Mouse (Mus musculus) neural tube, embryonic 14.5 days (tissue): ENCODE data around the gene Dnajb12. TPM values are rescaled to one million over a fixed set of nuclear protein-coding genes. Genes with fewer than 3 reads are reported as not detected.

ENCODE experiments used
- ATAC-seq: fragments of 200-750 bp; cut with Nextera tagmentation; 2 replicates; pipeline ENCODE4 v1.8.0; 2017; ENCODE audit warnings: low read depth, mild to moderate bottlenecking, moderate TSS enrichment, moderate library complexity
- H3K27ac ChIP-seq: fragments of 300-500 bp; sonication (generic); 2 replicates; pipeline ENCODE4 v1.5.1; 2014; ENCODE audit warnings: low read depth, mild to moderate bottlenecking, control low read depth, low read length, moderate library complexity, mixed read lengths
- H3K27me3 ChIP-seq: fragments of 300-500 bp; sonication (generic); 2 replicates; pipeline ENCODE4 v1.6.1; 2014; ENCODE audit warnings: low read length; ENCODE audit not compliant: control insufficient read depth, insufficient read depth
- H3K36me3 ChIP-seq: fragments of 300-500 bp; sonication (generic); 2 replicates; pipeline ENCODE4 v1.6.1; 2014; ENCODE audit warnings: low read length, mixed read lengths; ENCODE audit not compliant: control insufficient read depth, insufficient read depth
- H3K4me1 ChIP-seq: fragments of 300-500 bp; sonication (generic); 2 replicates; pipeline ENCODE4 v1.6.1; 2014; ENCODE audit warnings: low read length; ENCODE audit not compliant: control insufficient read depth, insufficient read depth
- H3K4me2 ChIP-seq: fragments of 300-500 bp; sonication (generic); 2 replicates; pipeline ENCODE4 v1.6.1; 2014; ENCODE audit warnings: mild to moderate bottlenecking, low read depth, low read length, control low read depth
- H3K4me3 ChIP-seq: fragments of 300-500 bp; sonication (generic); 2 replicates; pipeline ENCODE4 v1.5.1; 2014; ENCODE audit warnings: low read depth, low read length, control low read depth, mixed read lengths
- H3K9ac ChIP-seq: fragments of 300-500 bp; sonication (generic); replicated peaks from 2 replicates; pipeline ENCODE4 v1.6.1; 2014; ENCODE audit warnings: low read depth, mild to moderate bottlenecking, control low read depth, low read length, mixed read lengths
- H3K9me3 ChIP-seq: fragments of 300-500 bp; sonication (generic); 2 replicates; pipeline ENCODE4 v1.6.1; 2016; ENCODE audit warnings: low read length; ENCODE audit not compliant: control insufficient read depth
- WGBS: fragments of 180-500 bp; shearing (Covaris S2); extraction: QIAGEN DNeasy Blood & Tissue Kit; methylation state at CpG from one replicate; pipeline ENCODE4 v1.1.7; 2014; 5-methylcytosine and 5-hydroxymethylcytosine counted together
- polyA plus RNA-seq: library from polyadenylated mRNA; unstranded; fragments of >200 nt; fragmentation: Nextera tagmentation; extraction: Ambion mirVana; gene quantifications from 2 replicates; pipeline ENCODE4 v1.2.1, GENCODE M21; 2014

Dnajb12 gene
- polyA plus RNA-seq, 1 experiment from 2014 or later: 23.0 TPM

DNA sequence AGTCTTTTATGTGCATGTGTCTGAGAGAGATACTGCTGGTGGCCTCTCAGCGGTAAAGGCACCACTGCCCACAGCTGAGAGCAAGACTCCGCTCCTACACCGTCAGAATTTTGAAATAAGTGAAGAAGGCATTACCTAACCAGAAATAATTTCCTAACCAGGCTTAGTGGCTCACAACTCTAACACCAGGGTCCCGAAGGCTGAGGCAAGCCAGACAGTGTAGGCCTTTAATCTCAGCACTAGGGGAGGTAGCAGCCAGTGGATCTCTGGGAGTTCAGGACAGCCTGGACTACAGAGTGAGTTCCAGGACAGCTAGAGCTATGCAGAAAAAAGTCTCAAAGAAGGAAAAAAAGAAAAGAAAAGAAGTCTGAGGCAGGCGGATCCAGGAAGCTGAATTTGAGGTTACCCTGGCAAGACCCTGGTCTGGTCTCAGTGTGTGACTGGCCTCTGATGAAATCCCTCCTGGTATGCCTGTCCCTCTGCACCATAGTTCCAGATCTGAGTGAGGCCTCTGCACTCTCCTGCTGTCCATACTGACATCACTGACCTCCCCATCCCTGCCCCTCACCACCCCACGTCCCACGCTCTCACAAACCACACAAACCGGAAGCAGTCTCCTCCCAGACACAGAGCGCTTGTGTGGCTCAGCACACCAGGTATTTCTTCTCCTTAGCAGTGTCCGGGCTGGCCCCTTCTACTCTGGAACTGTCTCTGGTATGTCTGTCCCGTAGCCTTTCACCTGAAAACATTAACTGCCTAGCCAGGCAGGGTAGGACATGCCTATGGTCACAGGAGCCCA, 31.1 kb upstream of the Dnajb12 start:
- no peak for ATAC-seq
- Histone ChIP-seq H3K9me3 (no peaks in the 10 kb centered on the region), H3K36me3 (no peaks in the 10 kb centered on the region), H3K4me2 (no peak overlapping the region), H3K4me3 (no peak overlapping the region), H3K27ac (no peak overlapping the region), H3K9ac (no peak overlapping the region), H3K4me1 (peaks cover 2% of the 10 kb centered on the region; the same call in 1 of the 2 replicates), H3K27me3 (no peaks in the 10 kb centered on the region)
- WGBS: 84% methylated on average over 11 of the region's 11 CpGs

- Histone ChIP-seq H3K4me2 (no peak overlapping the region), H3K4me1 (0 out of 2 replicates have a peak, but pooled peaks cover 2% of the 10 kb centered on the region), H3K36me3 (no peaks in the 10 kb centered on the region), H3K9me3 (no peaks in the 10 kb centered on the region), H3K9ac (no peak overlapping the region), H3K4me3 (no peak overlapping the region), H3K27ac (no peak overlapping the region), H3K27me3 (no peaks in the 10 kb centered on the region)
- 75% methylated on average over 9 of the region's 9 CpGs for WGBS
- no peak for ATAC-seq
These were observed 30.4 kb upstream of the Dnajb12 start for GRCm38 (mm10) chr10:59848953-59849352.

- no peak for ATAC-seq
- H3K4me3 ChIP-seq: no peak overlapping the region
- no peaks in the 10 kb centered on the region for H3K9me3 ChIP-seq
These were observed 30.0 kb upstream of the Dnajb12 start for GRCm38 (mm10) chr10:59849371-59849770.

GRCm38 (mm10) chr10:59857157-59857556, 22.2 kb upstream of the Dnajb12 start:
- WGBS: 71% methylated on average over 5 of the region's 5 CpGs
- H3K9ac ChIP-seq: no peak overlapping the region
- no peaks in the 10 kb centered on the region for H3K4me1 ChIP-seq
- H3K36me3 ChIP-seq: no peaks in the 10 kb centered on the region
- no peak for ATAC-seq
- no peak overlapping the region for H3K4me2 ChIP-seq
- no peak overlapping the region for H3K4me3 ChIP-seq
- no peaks in the 10 kb centered on the region for H3K9me3 ChIP-seq
- no peak overlapping the region for H3K27ac ChIP-seq
- no peaks in the 10 kb centered on the region for H3K27me3 ChIP-seq

More at GRCm38 (mm10) chr10:59849371-59849770, 30.0 kb upstream of the Dnajb12 start:
- Histone ChIP-seq H3K4me2 (no peak overlapping the region), H3K27me3 (no peaks in the 10 kb centered on the region), H3K27ac (no peak overlapping the region), H3K4me1 (0 out of 2 replicates have a peak, but pooled peaks cover 2% of the 10 kb centered on the region), H3K9ac (no peak overlapping the region), H3K36me3 (no peaks in the 10 kb centered on the region)
- 82% methylated on average over 7 of the region's 7 CpGs for WGBS

DNA sequence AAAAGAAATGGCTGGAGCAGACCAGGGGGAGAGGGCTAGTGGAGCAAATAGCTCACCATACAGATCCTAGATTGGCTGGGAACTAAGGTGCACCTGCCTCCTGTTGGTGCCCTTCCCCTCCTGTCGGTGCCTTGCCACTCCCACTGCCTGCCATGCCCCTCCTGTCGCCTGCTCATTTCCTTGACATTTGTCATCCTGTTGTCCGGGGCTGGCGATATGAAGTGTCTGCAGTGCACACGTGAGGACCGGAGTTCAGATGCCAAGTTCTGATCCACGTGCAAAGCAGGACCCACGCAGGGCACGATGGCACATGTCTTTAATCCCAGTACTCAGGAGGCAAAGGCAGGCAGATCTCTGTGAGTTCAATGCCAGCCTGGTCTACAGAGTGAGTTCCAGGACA, 18.7 kb upstream of the Dnajb12 start:
- Histone ChIP-seq H3K9ac (no peak overlapping the region), H3K4me2 (no peak overlapping the region), H3K36me3 (no peaks in the 10 kb centered on the region), H3K4me1 (peaks cover 3% of the 10 kb centered on the region; the same call in 1 of the 2 replicates), H3K9me3 (no peaks in the 10 kb centered on the region), H3K27ac (no peak overlapping the region), H3K4me3 (no peak overlapping the region), H3K27me3 (no peaks in the 10 kb centered on the region)
- 74% methylated on average over 9 of the region's 9 CpGs for WGBS
- no peak for ATAC-seq

DNA sequence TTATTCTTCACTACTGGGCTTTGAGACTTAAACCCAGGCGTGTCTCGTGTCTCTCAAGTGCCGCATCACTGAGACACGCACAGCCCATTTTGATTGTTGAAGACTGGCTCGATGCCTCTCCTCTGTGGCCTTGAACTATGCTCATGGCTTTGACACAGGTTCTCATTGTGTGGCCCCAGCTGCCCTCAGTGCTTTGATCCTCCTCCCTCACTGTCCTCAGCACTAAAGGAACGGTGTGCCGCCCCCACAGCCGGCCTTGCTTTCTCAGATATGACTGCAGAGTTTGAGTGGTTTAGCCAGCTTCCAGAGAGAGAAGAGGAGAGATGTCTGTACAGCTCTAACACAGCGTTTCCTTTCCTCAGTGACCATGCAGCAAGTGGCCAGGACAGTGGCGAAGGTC, 18.2 kb upstream of the Dnajb12 start:
- H3K36me3 ChIP-seq: no peaks in the 10 kb centered on the region
- no peak overlapping the region for H3K4me3 ChIP-seq
- H3K4me1 ChIP-seq: peaks cover 3% of the 10 kb centered on the region; the same call in 1 of the 2 replicates
- 81% methylated on average over 10 of the region's 10 CpGs for WGBS
- H3K27ac ChIP-seq: no peak overlapping the region
- no peaks in the 10 kb centered on the region for H3K27me3 ChIP-seq
- ATAC-seq: no peak
- H3K4me2 ChIP-seq: no peak overlapping the region
- no peak overlapping the region for H3K9ac ChIP-seq
- no peaks in the 10 kb centered on the region for H3K9me3 ChIP-seq

GRCm38 (mm10) chr10:59862816-59863440, 16.4 kb upstream of the Dnajb12 start:
- Histone ChIP-seq H3K9ac (no peak overlapping the region), H3K36me3 (no peaks in the 10 kb centered on the region), H3K27me3 (no peaks in the 10 kb centered on the region), H3K27ac (no peak overlapping the region), H3K9me3 (no peaks in the 10 kb centered on the region), H3K4me3 (no peak overlapping the region), H3K4me2 (no peak overlapping the region), H3K4me1 (peaks cover 3% of the 10 kb centered on the region; the same call in 1 of the 2 replicates)
- ATAC-seq: no peak
- 81% methylated on average over 6 of the region's 6 CpGs for WGBS

DNA sequence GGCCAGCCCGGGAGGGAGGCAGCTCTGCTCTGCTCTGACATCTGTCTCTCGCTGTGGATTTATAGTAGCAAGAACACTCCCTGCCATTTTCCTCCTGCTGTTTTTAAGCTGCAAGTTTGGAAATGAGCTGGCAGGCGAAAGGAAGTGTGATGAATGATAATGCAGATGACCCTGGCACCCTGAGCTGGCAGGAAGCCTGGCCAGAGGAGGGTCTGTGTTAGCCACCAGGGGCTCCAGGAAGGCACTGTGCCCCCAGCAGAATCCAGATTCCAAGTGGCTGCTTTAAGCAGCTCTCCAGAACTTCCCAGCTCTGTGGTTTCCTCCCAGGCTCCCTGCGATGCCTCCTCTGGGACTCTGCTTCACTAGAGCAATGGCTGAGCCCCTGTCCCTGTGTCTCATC, 15.7 kb upstream of the Dnajb12 start:
- Histone ChIP-seq H3K4me1 (peaks cover 3% of the 10 kb centered on the region; the same call in 1 of the 2 replicates), H3K36me3 (no peaks in the 10 kb centered on the region), H3K9me3 (no peaks in the 10 kb centered on the region), H3K27ac (no peak overlapping the region), H3K4me2 (no peak overlapping the region), H3K4me3 (no peak overlapping the region), H3K9ac (no peak overlapping the region), H3K27me3 (no peaks in the 10 kb centered on the region)
- ATAC-seq: no peak
- WGBS: 32% methylated on average over 4 of the region's 4 CpGs

GRCm38 (mm10) chr10:59864232-59864875, 15.0 kb upstream of the Dnajb12 start:
- ATAC-seq: no peak
- H3K4me3 ChIP-seq: no peak overlapping the region
- no peak overlapping the region for H3K9ac ChIP-seq
- 64% methylated on average over 19 of the region's 19 CpGs for WGBS
- H3K36me3 ChIP-seq: no peaks in the 10 kb centered on the region
- no peaks in the 10 kb centered on the region for H3K9me3 ChIP-seq
- no peak overlapping the region for H3K27ac ChIP-seq
- no peaks in the 10 kb centered on the region for H3K27me3 ChIP-seq
- no peak overlapping the region for H3K4me2 ChIP-seq
- H3K4me1 ChIP-seq: peaks cover 3% of the 10 kb centered on the region; the same call in 1 of the 2 replicates
